Mouse (Mus musculus) liver, adult 2 months (tissue): ENCODE results near the gene Ace2. TPM values are rescaled to one million over a fixed set of nuclear protein-coding genes. Genes with fewer than 3 reads are reported as not detected.

Experiments used
- DNase-seq: peaks from one replicate; pipeline ENCODE4 v3.0.0-alpha.2; 2011; ENCODE audit warnings: low read depth, low spot score; ENCODE audit errors: extremely low read depth
- H3K27ac ChIP-seq: fragments of 200-500 bp; replicated peaks from 2 replicates; pipeline ENCODE4 v1.5.1; 2012; ENCODE audit warnings: low read depth, mild to moderate bottlenecking, control low read depth, inconsistent platforms, low read length; ENCODE audit not compliant: insufficient read depth
- H3K27me3 ChIP-seq: fragments of 200-500 bp; 2 replicates; pipeline ENCODE4 v1.6.1; 2012; ENCODE audit warnings: mild to moderate bottlenecking, moderate library complexity, low read length, inconsistent platforms; ENCODE audit not compliant: control insufficient read depth, insufficient read depth
- H3K36me3 ChIP-seq: fragments of 200-500 bp; 2 replicates; pipeline ENCODE4 v1.6.1; 2012; ENCODE audit warnings: low read length, inconsistent platforms; ENCODE audit not compliant: control insufficient read depth, insufficient read depth
- H3K4me1 ChIP-seq: fragments of 200-500 bp; 2 replicates; pipeline ENCODE4 v1.6.1; 2011; ENCODE audit warnings: low read length; ENCODE audit not compliant: control insufficient read depth, insufficient read depth
- H3K4me3 ChIP-seq: fragments of 200-500 bp; 2 replicates; pipeline ENCODE4 v1.5.1; 2011; ENCODE audit warnings: low read depth, mild to moderate bottlenecking, control low read depth, low read length, moderate library complexity; ENCODE audit not compliant: insufficient read depth
- H3K79me2 ChIP-seq: fragments of 200-500 bp; 2 replicates; pipeline ENCODE4 v1.6.1; 2012; ENCODE audit warnings: inconsistent platforms, mild to moderate bottlenecking, low read length, moderate library complexity; ENCODE audit not compliant: control insufficient read depth, insufficient read depth
- H3K9ac ChIP-seq: fragments of 200-500 bp; 2 replicates; pipeline ENCODE4 v1.6.1; 2012; ENCODE audit warnings: low read depth, mild to moderate bottlenecking, control low read depth, inconsistent platforms, low read length
- CTCF ChIP-seq: fragments of 200-500 bp; IDR thresholded peaks from 2 replicates; pipeline ENCODE4 v1.5.1; 2011; ENCODE audit warnings: low read depth, low read length, control low read depth
- POLR2A ChIP-seq: fragments of 200-500 bp; IDR thresholded peaks from 2 replicates; pipeline ENCODE4 v1.6.1; 2011; ENCODE audit warnings: low read length, control low read depth; ENCODE audit not compliant: insufficient read depth; ENCODE audit errors: extremely low read depth
- WGBS: fragments of 180-500 bp; shearing (Covaris S2); methylation state at CpG from one replicate; pipeline ENCODE4 v1.1.7; 2018; 5-methylcytosine and 5-hydroxymethylcytosine counted together
- polyA plus RNA-seq: library from polyadenylated mRNA; depleted of rRNA; stranded (reverse); fragments of >200 nt; gene quantifications from 2 replicates; pipeline ENCODE4 v1.2.3, GENCODE M21; 2012; rRNA removed
- total RNA-seq: library from RNA; depleted of rRNA; stranded (reverse); fragments of >200 nt; gene quantifications from 2 replicates; pipeline ENCODE4 v1.2.3, GENCODE M21; 2014; rRNA removed

Gene Ace2
- total and polyA plus RNA-seq, 2 experiments, result 0.18 to 0.23 TPM

DNA sequence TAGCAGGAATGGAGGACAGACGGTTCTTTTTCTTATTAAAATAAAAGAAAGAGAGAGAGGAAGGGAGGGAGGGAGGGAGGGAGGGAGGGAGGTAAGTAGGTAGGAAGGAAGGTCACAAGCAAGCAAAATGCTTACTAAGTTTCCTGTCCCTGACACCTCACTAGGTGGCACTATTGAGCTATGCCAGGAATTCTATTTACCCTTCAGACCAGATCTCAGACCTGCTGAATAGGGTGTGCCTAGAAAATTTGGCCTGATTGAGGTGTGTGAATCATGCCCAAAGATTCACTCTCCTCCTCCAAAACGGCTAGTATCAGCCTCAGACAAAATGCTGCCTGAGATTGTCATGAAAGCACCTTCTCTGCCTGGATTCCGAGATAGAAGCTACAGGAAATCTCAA is 44.7 kb downstream of the Ace2 start:
- no peaks in the 10 kb centered on the region for H3K79me2 ChIP-seq
- no peaks in the 10 kb centered on the region for H3K36me3 ChIP-seq
- TF ChIP-seq POLR2A (no peak), CTCF (0 out of 2 replicates have a peak, but pooled peaks have one; percentile 19)
- peak; percentile 65 for DNase-seq
- WGBS, result 25% methylated on average over 3 of the region's 3 CpGs
- H3K4me1 ChIP-seq, result no peaks in the 10 kb centered on the region
- H3K4me3 ChIP-seq, result no peak overlapping the region
- no peaks in the 10 kb centered on the region for H3K27me3 ChIP-seq
- H3K9ac ChIP-seq, result no peak overlapping the region
- no peak overlapping the region for H3K27ac ChIP-seq

DNA sequence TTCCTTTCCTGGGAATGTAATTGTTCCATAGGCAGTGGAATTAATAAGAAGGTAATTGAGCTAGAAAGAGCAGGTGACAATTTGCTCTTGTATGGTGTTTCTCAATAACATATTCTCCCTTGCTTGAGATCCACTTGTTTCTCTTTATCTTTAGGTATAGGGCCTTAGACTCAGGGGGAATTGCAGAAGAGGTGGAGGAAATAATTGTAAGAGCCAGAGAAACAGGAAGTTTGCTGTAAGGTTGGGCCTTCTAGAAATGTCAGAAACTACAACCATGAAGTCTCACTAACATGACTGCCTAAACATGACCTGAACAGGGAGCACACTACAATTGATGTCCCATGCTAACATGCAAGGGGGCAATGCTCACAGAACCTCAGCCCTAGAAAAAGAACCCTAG is 50.7 kb downstream of the Ace2 start:
- H3K27me3 ChIP-seq, result no peaks in the 10 kb centered on the region
- no peak for DNase-seq
- no peaks in the 10 kb centered on the region for H3K36me3 ChIP-seq
- H3K79me2 ChIP-seq, result no peaks in the 10 kb centered on the region
- no peak overlapping the region for H3K27ac ChIP-seq
- H3K4me3 ChIP-seq, result no peak overlapping the region
- TF ChIP-seq POLR2A (no peak), CTCF (no peak)
- no peak overlapping the region for H3K9ac ChIP-seq
- no peaks in the 10 kb centered on the region for H3K4me1 ChIP-seq

DNA sequence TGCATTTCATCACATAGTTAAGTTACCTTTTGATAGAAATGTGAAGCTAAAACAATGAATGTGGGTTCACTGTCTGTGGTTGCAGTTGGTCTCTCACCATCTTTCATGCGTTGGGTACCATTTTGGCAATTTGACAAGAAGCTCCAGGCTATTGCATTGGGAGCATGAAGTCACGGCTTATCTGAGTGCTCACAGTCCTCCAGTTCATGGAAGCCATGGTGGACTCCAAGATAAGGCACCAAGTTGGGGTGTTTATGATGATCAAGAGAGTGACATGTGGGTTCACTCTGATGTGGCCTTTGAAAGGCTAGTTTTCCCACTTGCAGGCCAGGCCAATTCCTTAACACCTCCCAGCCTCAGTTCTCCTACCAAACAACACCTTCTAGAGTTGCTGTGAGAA is 58.5 kb downstream of the Ace2 start:
- H3K4me1 ChIP-seq, result no peaks in the 10 kb centered on the region
- TF ChIP-seq POLR2A (no peak), CTCF (no peak)
- no peaks in the 10 kb centered on the region for H3K27me3 ChIP-seq
- 91% methylated on average over 2 of the region's 2 CpGs for whole genome bisulfite sequencing
- DNase-seq, result no peak
- H3K9ac ChIP-seq, result no peak overlapping the region
- H3K36me3 ChIP-seq, result no peaks in the 10 kb centered on the region
- H3K4me3 ChIP-seq, result no peak overlapping the region
- H3K27ac ChIP-seq, result no peak overlapping the region
- H3K79me2 ChIP-seq, result no peaks in the 10 kb centered on the region

DNA sequence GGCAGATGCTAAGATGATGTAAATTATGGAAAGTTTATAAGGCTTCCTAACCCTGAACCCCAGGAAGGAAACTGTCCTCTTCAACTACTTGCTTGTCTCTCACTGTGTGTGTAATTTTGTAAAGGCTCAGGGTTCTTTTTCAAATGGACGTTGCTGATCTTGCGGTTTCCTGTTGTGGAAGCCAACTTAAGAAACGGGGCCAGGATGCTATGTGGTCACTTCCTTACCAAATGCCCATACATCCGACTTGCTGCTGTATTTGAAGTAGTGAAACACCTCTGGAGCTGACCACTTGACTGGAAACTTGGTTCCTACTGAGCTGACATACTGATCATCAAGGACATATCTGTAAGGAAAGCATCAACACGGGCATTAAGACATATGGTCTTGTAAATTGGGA is 61.4 kb downstream of the Ace2 start:
- no peaks in the 10 kb centered on the region for H3K27me3 ChIP-seq
- no peak overlapping the region for H3K27ac ChIP-seq
- H3K4me1 ChIP-seq, result no peaks in the 10 kb centered on the region
- no peaks in the 10 kb centered on the region for H3K36me3 ChIP-seq
- no peaks in the 10 kb centered on the region for H3K79me2 ChIP-seq
- no peak overlapping the region for H3K4me3 ChIP-seq
- TF ChIP-seq POLR2A (no peak), CTCF (no peak)
- no peak for DNase-seq
- 80% methylated on average over 5 of the region's 5 CpGs for WGBS
- no peak overlapping the region for H3K9ac ChIP-seq

DNA sequence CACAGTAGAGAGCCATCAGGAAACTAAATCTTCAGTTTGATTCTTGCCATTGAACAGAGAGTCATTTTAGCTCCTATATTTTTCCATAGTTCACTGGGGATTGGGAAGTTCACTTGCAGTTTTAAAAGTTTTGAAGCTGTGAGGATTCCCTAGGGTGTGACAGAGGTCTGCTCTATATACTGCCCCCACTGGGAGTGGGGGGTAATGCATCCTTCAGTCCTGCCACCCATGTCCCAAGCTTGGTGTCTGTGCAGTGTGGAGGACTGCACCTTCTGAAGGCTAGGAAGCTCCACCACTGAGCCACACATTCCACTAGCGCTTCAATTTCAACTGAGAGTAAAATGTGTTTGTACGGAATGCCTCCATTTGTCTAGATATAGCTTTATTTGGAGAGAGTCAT is 82.9 kb downstream of the Ace2 start:
- Histone ChIP-seq H3K27me3 (no peaks in the 10 kb centered on the region), H3K9ac (no peak overlapping the region), H3K36me3 (no peaks in the 10 kb centered on the region), H3K4me3 (no peak overlapping the region), H3K27ac (no peak overlapping the region), H3K4me1 (no peaks in the 10 kb centered on the region), H3K79me2 (no peaks in the 10 kb centered on the region)
- DNase-seq, result no peak
- TF ChIP-seq POLR2A (no peak), CTCF (peak; percentile 42; the same call in 1 of the 2 replicates)
- 76% methylated on average over 2 of the region's 2 CpGs for WGBS

DNA sequence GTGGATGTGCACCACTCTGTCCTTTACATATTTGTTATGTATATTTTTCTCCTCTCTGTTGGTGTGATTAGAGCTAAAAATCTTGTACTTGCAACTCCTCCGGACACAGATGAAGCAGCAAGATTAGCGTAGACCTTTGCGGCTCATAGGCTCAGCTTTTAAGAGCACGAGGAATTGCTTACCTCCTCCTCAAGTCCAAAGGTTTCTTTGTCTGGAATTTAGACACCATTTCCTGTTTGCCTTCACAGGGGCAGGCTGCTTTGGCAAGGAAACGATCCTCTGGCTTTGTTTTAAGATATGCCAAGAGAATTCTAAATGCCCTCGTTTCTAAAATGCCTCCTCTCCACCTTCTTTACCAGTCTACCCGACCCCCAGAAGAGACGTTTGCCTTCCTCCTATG is 94.2 kb downstream of the Ace2 start:
- H3K9ac ChIP-seq, result no peak overlapping the region
- H3K4me1 ChIP-seq, result no peaks in the 10 kb centered on the region
- 0 out of 2 replicates have a peak overlapping the region, but pooled peaks have one; percentile 54 for H3K27ac ChIP-seq
- DNase-seq, result peak; percentile 83
- H3K79me2 ChIP-seq, result no peaks in the 10 kb centered on the region
- no peaks in the 10 kb centered on the region for H3K36me3 ChIP-seq
- WGBS, result 14% methylated on average over 8 of the region's 8 CpGs
- no peak overlapping the region for H3K4me3 ChIP-seq
- H3K27me3 ChIP-seq, result no peaks in the 10 kb centered on the region
- TF ChIP-seq POLR2A (no peak), CTCF (no peak)

Other genes starting within 250 kb of the Ace2 start
- 2.4 and 2.7 TPM in 2 replicates for gene Ap1s2, start 230.3 kb upstream of the Ace2 start, total RNA-seq
- gene Ap1s2, start 230.3 kb upstream of the Ace2 start, polyA plus RNA-seq, result 0.19 and 0.26 TPM in 2 replicates
- 6.7 and 6.8 TPM in 2 replicates for gene Zrsr2, start 180.7 kb upstream of the Ace2 start, total RNA-seq
- 4.9 and 5.4 TPM in 2 replicates for gene Zrsr2, start 180.7 kb upstream of the Ace2 start, polyA plus RNA-seq
- gene Car5b, start 111.3 kb upstream of the Ace2 start, total RNA-seq, result 2.1 and 2.9 TPM in 2 replicates
- 0.91 and 1.2 TPM in 2 replicates for gene Car5b, start 111.3 kb upstream of the Ace2 start, polyA plus RNA-seq
- 0.83 and 1.3 TPM in 2 replicates for gene Siah1b, start 62.8 kb upstream of the Ace2 start, total RNA-seq
- gene Siah1b, start 62.8 kb upstream of the Ace2 start, polyA plus RNA-seq, result 2.0 and 2.2 TPM in 2 replicates
- 0.40 TPM in 1 of 2 replicates, not detected in the other for gene Cltrn, start 50.5 kb upstream of the Ace2 start, total RNA-seq
- gene Cltrn, start 50.5 kb upstream of the Ace2 start, polyA plus RNA-seq, result not detected in 2 replicates
- 0.27 and 0.28 TPM in 2 replicates for gene Bmx, start 118.9 kb downstream of the Ace2 start, total RNA-seq
- gene Bmx, start 118.9 kb downstream of the Ace2 start, polyA plus RNA-seq, result 0.09 TPM in 1 of 2 replicates, not detected in the other
- gene Pir, start 130.0 kb downstream of the Ace2 start, total RNA-seq, result 17.6 and 24.6 TPM in 2 replicates
- 16.0 and 16.3 TPM in 2 replicates for gene Pir, start 130.0 kb downstream of the Ace2 start, polyA plus RNA-seq
- 1.0 TPM in 2 replicates for gene Vegfd, start 234.0 kb downstream of the Ace2 start, total RNA-seq
- gene Vegfd, start 234.0 kb downstream of the Ace2 start, polyA plus RNA-seq, result 0.51 and 1.2 TPM in 2 replicates